Mouse (Mus musculus) kidney, embryonic 14.5 days (tissue): ENCODE results near the gene Prss37. TPM values are rescaled to one million over a fixed set of nuclear protein-coding genes. Genes with fewer than 3 reads are reported as not detected.

ENCODE experiments used
- ATAC-seq: fragments of 200-750 bp; cut with Nextera tagmentation; 2 replicates; pipeline ENCODE4 v1.8.0; 2017; ENCODE audit warnings: moderate number of reproducible peaks, mild to moderate bottlenecking, moderate TSS enrichment, moderate library complexity; ENCODE audit not compliant: low FRiP score, low TSS enrichment
- H3K27ac ChIP-seq: fragments of 300-500 bp; sonication (generic); 2 replicates; pipeline ENCODE4 v1.5.1; 2014; ENCODE audit warnings: low read depth, mild to moderate bottlenecking, low read length, moderate library complexity, mixed read lengths
- H3K27me3 ChIP-seq: fragments of 300-500 bp; sonication (generic); 2 replicates; pipeline ENCODE4 v1.6.1; 2014; ENCODE audit warnings: mild to moderate bottlenecking, low read length; ENCODE audit not compliant: control insufficient read depth, insufficient read depth
- H3K36me3 ChIP-seq: fragments of 300-500 bp; sonication (generic); 2 replicates; pipeline ENCODE4 v1.6.1; 2014; ENCODE audit warnings: low read length, mixed read lengths; ENCODE audit not compliant: control insufficient read depth, insufficient read depth
- H3K4me1 ChIP-seq: fragments of 300-500 bp; sonication (generic); 2 replicates; pipeline ENCODE4 v1.6.1; 2014; ENCODE audit warnings: low read length, mixed read lengths; ENCODE audit not compliant: control insufficient read depth, insufficient read depth
- H3K4me2 ChIP-seq: fragments of 300-500 bp; sonication (generic); replicated peaks from 2 replicates; pipeline ENCODE4 v1.6.1; 2014; ENCODE audit warnings: low read depth, mild to moderate bottlenecking, low read length
- H3K4me3 ChIP-seq: fragments of 300-500 bp; sonication (generic); 2 replicates; pipeline ENCODE4 v1.5.1; 2014; ENCODE audit warnings: mild to moderate bottlenecking, low read length
- H3K9ac ChIP-seq: fragments of 300-500 bp; sonication (generic); 2 replicates; pipeline ENCODE4 v1.6.1; 2014; ENCODE audit warnings: low read depth, mild to moderate bottlenecking, low read length, moderate library complexity
- H3K9me3 ChIP-seq: fragments of 300-500 bp; sonication (generic); 2 replicates; pipeline ENCODE4 v1.6.1; 2016; ENCODE audit warnings: low read length; ENCODE audit not compliant: control insufficient read depth
- WGBS: fragments of 180-500 bp; shearing (Covaris S2); extraction: QIAGEN DNeasy Blood & Tissue Kit; methylation state at CpG from one replicate; pipeline ENCODE4 v1.1.7; 2014; 5-methylcytosine and 5-hydroxymethylcytosine counted together
- polyA plus RNA-seq: library from polyadenylated mRNA; unstranded; fragments of >200 nt; fragmentation: Nextera tagmentation; extraction: Ambion mirVana; gene quantifications from 2 replicates; pipeline ENCODE4 v1.2.1, GENCODE M21; 2014

Gene Prss37
- polyA plus RNA-seq: not detected in 2 replicates

DNA sequence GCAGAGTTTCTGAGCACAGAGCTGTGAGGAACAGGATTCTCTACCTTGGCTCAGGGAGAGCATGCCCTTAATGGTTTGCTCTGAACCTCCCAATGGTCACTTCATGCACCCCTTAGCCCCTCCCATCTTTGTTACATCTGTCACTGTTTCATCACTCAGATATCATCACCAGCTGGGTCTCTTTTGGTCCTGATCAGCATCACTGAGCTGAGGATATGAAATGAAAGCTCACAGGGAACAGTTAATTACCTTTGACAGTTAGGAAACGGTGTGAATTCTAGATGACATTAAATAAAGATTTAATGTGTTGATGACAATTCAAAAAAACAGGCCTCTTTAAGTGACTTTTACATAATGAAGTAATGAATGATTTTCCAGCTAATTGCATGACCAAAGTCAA lies at the start of gene Prss37:
Gene Prss37 (minus strand): TSS at position 101 of the 400 bp plus-strand sequence.
- no peak within 1 kb of the TSS for H3K4me3 ChIP-seq
- no peaks in the 10 kb centered on the region for H3K27me3 ChIP-seq
- H3K9me3 ChIP-seq: no peaks in the 10 kb centered on the region
- H3K9ac ChIP-seq: no peak within 1 kb of the TSS
- no peak within 1 kb of the TSS for H3K27ac ChIP-seq
- 62% methylated on average over 1 of the region's 1 CpGs for WGBS
- H3K4me1 ChIP-seq: no peaks in the 10 kb centered on the region
- no peak for ATAC-seq
- H3K36me3 ChIP-seq: no peaks in the 10 kb centered on the region
- H3K4me2 ChIP-seq: no peak within 1 kb of the TSS

DNA sequence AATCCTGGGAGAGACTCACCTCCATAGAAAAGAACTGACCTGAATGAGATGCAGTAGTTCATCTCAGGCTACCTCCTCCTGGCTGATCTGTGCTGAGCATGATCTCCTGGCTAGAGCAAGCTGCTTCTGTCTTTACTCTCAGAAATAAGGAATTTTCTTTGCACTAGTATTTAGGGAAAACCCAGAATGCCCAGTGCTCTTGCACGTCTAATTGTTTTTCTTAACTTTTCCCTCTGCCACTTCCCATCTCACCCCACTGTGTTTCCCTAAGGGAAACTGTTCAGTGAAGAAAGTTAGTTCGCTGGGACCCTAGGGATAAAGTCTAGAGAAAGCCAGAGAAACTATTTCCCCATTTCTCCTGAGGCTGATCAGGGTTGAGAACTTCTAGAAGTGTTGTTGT lies 35.6 kb upstream of the Prss37 start, which contains the start of gene Olfr461:
Gene Olfr461 (minus strand): TSS at position 101 of the 400 bp plus-strand sequence.
- no peak for ATAC-seq
- Histone ChIP-seq H3K27ac (no peak within 1 kb of the TSS), H3K4me1 (no peaks in the 10 kb centered on the region), H3K27me3 (no peaks in the 10 kb centered on the region), H3K9me3 (no peaks in the 10 kb centered on the region), H3K36me3 (no peaks in the 10 kb centered on the region), H3K9ac (no peak within 1 kb of the TSS), H3K4me2 (no peak within 1 kb of the TSS), H3K4me3 (no peak within 1 kb of the TSS)
- WGBS: 89% methylated on average over 2 of the region's 2 CpGs

- H3K36me3 ChIP-seq: no peaks in the 10 kb centered on the region
- H3K4me3 ChIP-seq: no peak overlapping the region
- H3K4me1 ChIP-seq: no peaks in the 10 kb centered on the region
- H3K9me3 ChIP-seq: no peaks in the 10 kb centered on the region
- H3K4me2 ChIP-seq: no peak overlapping the region
- WGBS: 89% methylated on average over 10 of the region's 10 CpGs
- no peak for ATAC-seq
- no peaks in the 10 kb centered on the region for H3K27me3 ChIP-seq
- no peak overlapping the region for H3K27ac ChIP-seq
- no peak overlapping the region for H3K9ac ChIP-seq
Observed at GRCm38 (mm10) chr6:40544690-40545089, 25.4 kb upstream of the Prss37 start.

DNA sequence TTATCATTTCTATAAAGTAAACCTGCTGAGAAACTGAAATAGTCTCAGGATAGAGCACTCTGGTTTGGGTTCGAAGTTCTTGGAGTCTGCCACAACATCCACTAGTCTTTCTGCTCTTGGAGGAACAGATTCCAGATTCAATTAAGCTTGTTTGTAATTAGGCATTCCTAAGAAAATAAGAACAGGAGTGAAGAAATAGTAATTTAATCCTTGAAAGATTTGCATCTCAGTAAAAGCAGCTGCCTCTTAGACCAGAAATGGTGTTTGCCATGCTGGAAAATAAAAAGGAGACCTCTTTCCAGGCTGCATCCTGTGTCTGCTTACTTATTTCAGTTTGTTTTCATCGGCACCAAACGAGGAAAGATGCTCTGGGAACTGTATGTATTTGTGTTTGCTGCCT lies 26.1 kb downstream of the Prss37 start, which contains the start of gene Tas2r108:
Gene Tas2r108 (plus strand): TSS at position 301 of the 400 bp plus-strand sequence.
- Histone ChIP-seq H3K27ac (no peak within 1 kb of the TSS), H3K4me1 (no peaks in the 10 kb centered on the region), H3K9ac (no peak within 1 kb of the TSS), H3K36me3 (no peaks in the 10 kb centered on the region), H3K9me3 (no peaks in the 10 kb centered on the region), H3K27me3 (no peaks in the 10 kb centered on the region), H3K4me3 (no peak within 1 kb of the TSS), H3K4me2 (no peak within 1 kb of the TSS)
- 84% methylated on average over 3 of the region's 3 CpGs for WGBS
- no peak for ATAC-seq

DNA sequence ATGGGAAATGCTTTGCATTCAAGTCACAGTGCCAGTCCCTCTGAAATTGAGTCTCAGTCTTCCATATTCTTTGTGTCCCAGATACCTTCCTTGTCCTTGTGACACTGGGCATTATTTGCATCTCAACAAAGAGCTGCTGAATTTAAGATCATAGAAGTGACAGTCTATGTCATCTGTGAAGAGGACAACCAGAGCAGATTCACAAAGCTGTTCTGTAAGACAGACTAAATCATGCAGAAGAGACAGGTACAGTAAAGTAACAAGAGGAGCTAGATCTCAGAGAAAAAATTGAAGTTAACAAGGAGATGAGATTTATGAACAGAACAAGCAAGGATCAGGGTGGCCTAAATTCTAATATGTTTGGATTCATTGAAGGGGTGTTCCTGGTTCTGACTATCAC lies 28.4 kb downstream of the Prss37 start, which contains the start of gene Tas2r137:
Gene Tas2r137 (plus strand): TSS at position 301 of the 400 bp plus-strand sequence.
- H3K4me2 ChIP-seq: no peak within 1 kb of the TSS
- ATAC-seq: no peak
- H3K27ac ChIP-seq: no peak within 1 kb of the TSS
- no peak within 1 kb of the TSS for H3K4me3 ChIP-seq
- H3K36me3 ChIP-seq: peaks cover 3% of the 10 kb centered on the region; the same call in 1 of the 2 replicates
- H3K27me3 ChIP-seq: no peaks in the 10 kb centered on the region
- no peak within 1 kb of the TSS for H3K9ac ChIP-seq
- no peaks in the 10 kb centered on the region for H3K9me3 ChIP-seq
- H3K4me1 ChIP-seq: no peaks in the 10 kb centered on the region

GRCm38 (mm10) chr6:40482318-40482717 lies 37.0 kb downstream of the Prss37 start:
- H3K4me2 ChIP-seq: no peak overlapping the region
- H3K4me3 ChIP-seq: no peak overlapping the region
- H3K9me3 ChIP-seq: no peaks in the 10 kb centered on the region
- H3K9ac ChIP-seq: no peak overlapping the region
- no peaks in the 10 kb centered on the region for H3K27me3 ChIP-seq
- H3K4me1 ChIP-seq: no peaks in the 10 kb centered on the region
- no peak for ATAC-seq
- H3K36me3 ChIP-seq: peaks cover 61% of the 10 kb centered on the region
- WGBS: 92% methylated on average over 5 of the region's 5 CpGs
- no peak overlapping the region for H3K27ac ChIP-seq

DNA sequence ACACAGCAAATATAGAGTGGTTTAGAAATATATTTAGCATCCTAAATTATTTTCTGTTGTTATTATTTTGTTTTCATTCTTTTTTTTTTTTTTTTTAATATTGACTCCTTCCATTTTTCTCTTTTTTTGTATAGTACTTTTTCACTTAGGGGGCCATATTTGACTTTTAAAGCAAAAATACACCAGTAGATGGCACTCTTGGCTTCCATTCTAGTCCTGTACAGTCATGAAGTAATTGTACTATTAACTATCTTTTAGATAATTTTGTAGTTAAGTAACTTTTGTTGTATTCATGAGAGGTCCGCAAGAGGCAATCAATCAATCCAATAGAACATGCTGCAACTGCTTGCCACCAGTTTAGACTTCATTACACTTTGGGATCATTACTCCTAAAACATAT lies 39.6 kb downstream of the Prss37 start:
- Histone ChIP-seq H3K27ac (no peak overlapping the region), H3K9ac (no peak overlapping the region), H3K4me1 (no peaks in the 10 kb centered on the region), H3K4me3 (no peak overlapping the region), H3K4me2 (no peak overlapping the region), H3K27me3 (no peaks in the 10 kb centered on the region), H3K9me3 (no peaks in the 10 kb centered on the region), H3K36me3 (peaks cover 70% of the 10 kb centered on the region)
- 75% methylated on average over 1 of the region's 1 CpGs for WGBS
- ATAC-seq: no peak

DNA sequence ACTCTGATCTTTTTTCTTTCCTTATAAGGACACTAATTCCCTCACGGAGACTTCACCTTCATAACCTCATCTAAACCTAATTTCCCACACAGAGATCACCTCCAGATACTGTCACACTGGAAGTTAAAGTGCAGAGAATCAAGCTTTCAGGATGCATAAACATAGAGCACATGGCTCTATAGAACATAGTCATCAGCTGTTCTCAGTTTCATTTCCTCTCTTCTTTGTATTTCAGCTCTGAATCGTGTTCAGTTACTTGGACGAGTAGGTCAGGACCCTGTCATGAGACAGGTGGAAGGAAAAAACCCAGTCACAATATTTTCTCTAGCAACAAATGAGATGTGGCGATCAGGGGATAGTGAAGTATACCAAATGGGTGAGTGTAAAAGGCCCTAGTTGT lies 43.2 kb downstream of the Prss37 start:
- no peak for ATAC-seq
- H3K4me2 ChIP-seq: no peak overlapping the region
- peaks cover 55% of the 10 kb centered on the region for H3K36me3 ChIP-seq
- H3K9ac ChIP-seq: no peak overlapping the region
- H3K4me3 ChIP-seq: no peak overlapping the region
- H3K27me3 ChIP-seq: no peaks in the 10 kb centered on the region
- H3K4me1 ChIP-seq: peaks cover 5% of the 10 kb centered on the region; the same call in 1 of the 2 replicates
- H3K27ac ChIP-seq: no peak overlapping the region
- no peaks in the 10 kb centered on the region for H3K9me3 ChIP-seq
- WGBS: 81% methylated on average over 4 of the region's 4 CpGs

- Histone ChIP-seq H3K4me3 (peak overlapping the region; percentile 67), H3K27me3 (no peaks in the 10 kb centered on the region), H3K4me1 (peaks cover 5% of the 10 kb centered on the region; the same call in 1 of the 2 replicates), H3K27ac (peak overlapping the region; percentile 93), H3K9ac (peak overlapping the region; percentile 92), H3K36me3 (peaks cover 31% of the 10 kb centered on the region), H3K9me3 (no peaks in the 10 kb centered on the region), H3K4me2 (peak overlapping the region; percentile 73)
- 1% methylated on average over 7 of the region's 7 CpGs for WGBS
- no peak for ATAC-seq
Observed at GRCm38 (mm10) chr6:40471720-40472010, 47.6 kb downstream of the Prss37 start.
